Mouse (Mus musculus): ENCODE results near the gene Cep19.
"Not testable (repeated sequence)": the region's sequence is repeated elsewhere in the genome, so short reads cannot be mapped to it uniquely, and the experiment has no call there.

The Cep19 gene

GRCm38 (mm10) chr16:32099638-32100150 lies at the start of gene Cep19, which contains the start of gene Pigx:
TSS of gene Cep19 (plus strand) at chr16:32099800.
TSS of gene Pigx (minus strand) at chr16:32099740.
- peak; percentile 92 to 94 for DNase-seq

DNA sequence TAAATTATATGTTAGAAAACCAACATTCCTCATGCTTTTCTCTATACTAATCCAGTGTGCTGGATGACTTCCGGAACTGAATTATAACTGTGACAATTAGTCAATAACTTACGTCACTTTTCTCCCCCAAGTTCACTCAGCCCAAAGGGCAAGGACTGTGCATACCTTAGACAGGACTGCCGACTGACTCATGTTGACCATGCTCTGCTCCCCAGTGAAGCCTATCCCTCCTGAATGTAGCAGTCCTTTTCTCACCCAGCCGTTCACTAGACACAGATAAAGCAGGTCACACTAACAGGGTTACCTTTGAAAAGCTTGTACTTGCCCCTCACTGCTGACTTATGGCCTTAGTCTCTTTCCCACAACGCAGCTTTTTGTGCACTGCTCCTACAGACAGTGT lies 40.8 kb upstream of the Cep19 start:
- DNase-seq: no peak

- no peak for DNase-seq
These were observed 39.6 kb upstream of the Cep19 start for GRCm38 (mm10) chr16:32059840-32060523.

GRCm38 (mm10) chr16:32062226-32062625 lies 37.4 kb upstream of the Cep19 start:
- DNase-seq: no peak

- no peak for DNase-seq
These were observed 35.7 kb upstream of the Cep19 start for GRCm38 (mm10) chr16:32063900-32064299.

GRCm38 (mm10) chr16:32066899-32067298 lies 32.7 kb upstream of the Cep19 start:
- no peak for DNase-seq

GRCm38 (mm10) chr16:32068389-32069300 lies 31.0 kb upstream of the Cep19 start:
- no peak for DNase-seq

GRCm38 (mm10) chr16:32070070-32070469 lies 29.5 kb upstream of the Cep19 start:
- DNase-seq: not testable (repeated sequence)

DNA sequence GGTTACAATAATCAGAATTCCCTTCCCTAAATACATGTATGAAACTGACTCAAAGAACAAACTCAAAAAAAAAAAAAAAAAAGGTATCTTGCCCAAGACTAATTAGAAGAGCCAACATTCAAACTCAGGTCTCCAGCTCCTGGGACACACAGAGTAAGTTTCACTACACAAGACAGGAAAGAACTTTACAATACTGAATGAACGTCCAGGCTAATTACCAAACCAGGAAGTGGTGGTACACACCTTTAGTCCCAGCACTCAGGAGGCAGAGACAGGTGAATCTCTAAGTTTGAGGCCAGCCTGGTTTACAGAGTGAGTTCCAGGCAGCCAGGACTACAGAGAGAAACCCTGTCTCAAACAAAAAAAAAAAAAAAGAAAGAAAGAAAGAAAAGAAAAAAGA lies 23.8 kb upstream of the Cep19 start:
- DNase-seq: no peak

GRCm38 (mm10) chr16:32076406-32076805 lies 23.2 kb upstream of the Cep19 start:
- no peak for DNase-seq

DNA sequence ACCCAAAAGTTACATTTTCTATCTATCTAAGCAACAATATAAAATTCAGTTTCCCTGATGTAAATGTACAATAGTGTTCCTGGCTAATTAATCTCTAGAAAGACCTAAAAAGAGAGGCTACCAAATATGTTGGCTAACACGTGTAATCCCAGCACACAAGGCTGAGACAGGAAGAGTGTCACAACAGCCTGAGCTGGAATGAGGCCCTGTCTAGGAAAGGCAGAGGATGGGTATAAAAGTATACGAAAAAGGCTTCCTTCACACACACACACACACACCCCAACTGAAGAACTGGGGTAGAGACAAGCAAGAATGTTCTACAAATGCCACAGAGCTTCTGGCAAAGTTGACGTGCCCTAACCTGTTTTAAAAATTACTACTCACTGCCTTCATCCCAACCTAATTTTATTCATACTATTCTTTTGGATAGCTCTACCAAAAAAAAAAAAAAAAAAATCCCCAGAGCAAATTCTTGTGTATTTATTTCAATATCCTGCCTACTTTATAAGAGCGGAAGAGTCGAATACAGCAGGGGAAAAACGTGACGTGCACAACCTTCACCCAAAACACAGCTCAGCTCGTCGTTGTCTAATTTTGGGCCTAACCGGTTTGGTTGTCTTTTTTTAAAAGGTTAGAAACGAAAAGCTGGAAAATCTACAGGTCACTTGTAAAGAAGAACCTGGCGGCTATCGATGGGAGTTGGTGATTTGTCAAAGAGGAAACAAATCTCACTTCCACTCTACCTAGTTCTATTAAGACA lies 21.8 kb upstream of the Cep19 start:
- DNase-seq: no peak

GRCm38 (mm10) chr16:32078408-32078990 lies 21.1 kb upstream of the Cep19 start:
- DNase-seq: peak; percentile 26 to 44

GRCm38 (mm10) chr16:32078991-32079511 lies 20.5 kb upstream of the Cep19 start, which contains the start of gene Pak2:
TSS of gene Pak2 (minus strand) at chr16:32079342.
- peak; percentile 80 to 83 for DNase-seq

GRCm38 (mm10) chr16:32087629-32088443 lies 11.8 kb upstream of the Cep19 start:
- peak; percentile 68 to 78 for DNase-seq

- no peak for DNase-seq
These were observed 8.1 kb upstream of the Cep19 start for GRCm38 (mm10) chr16:32091466-32091865.

GRCm38 (mm10) chr16:32097757-32098156 lies 1.8 kb upstream of the Cep19 start:
- DNase-seq: not testable (repeated sequence)

DNA sequence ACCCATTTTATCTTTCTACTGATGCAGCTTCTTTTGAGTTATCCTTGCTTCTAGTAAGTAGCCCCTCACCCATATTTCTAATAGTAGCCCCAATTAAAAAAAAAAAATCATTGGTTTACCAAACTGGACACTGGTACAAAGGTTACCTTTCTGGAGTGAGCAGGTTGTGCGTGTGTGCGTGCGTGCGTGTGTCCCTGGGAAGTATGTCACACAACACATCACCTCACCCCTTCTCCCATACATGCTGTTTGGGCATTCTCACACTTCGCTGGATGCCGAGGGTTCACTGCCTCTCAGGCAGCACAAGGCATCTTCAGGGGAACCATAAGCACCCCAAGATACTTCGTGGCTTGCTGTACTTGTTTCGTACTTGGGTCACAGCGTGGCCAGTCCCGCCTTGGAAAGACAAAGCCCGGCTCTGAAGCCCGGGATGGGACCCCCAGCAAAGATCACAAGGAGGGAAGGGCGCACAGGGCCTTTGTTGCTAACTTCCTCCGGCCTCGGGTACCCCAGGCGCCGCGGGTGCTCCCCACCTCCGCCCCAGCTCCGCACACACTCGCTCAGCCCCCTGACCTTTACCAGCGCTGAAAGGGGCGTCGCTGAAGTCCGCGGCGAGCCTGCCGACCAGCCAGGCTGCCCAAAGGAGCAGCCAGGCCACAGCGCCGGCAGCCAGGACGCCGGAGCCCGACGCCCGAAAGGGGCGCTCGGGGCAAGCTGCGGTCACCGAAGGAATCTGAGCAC lies 533 bp upstream of the Cep19 start:
- no peak for DNase-seq

DNA sequence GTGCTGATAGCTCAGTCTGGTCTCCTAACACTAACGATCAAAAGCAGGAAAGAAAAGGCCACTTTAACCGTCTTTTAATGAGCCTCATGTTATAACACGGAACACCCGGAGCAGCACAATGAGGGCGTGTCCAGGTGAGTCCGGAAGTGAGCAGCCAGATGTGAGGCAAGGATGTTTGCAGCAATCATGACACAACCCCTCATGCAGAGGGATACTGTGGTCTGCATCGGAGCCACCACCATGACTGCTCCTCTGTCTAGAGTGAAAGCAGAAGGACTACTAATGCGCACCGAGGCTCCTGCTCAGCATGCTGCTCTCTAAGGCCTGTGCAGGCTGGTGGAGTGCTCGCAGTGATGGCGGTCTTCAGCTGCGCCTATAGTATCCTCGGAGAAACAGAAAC lies 2.7 kb downstream of the Cep19 start:
- no peak for DNase-seq

DNA sequence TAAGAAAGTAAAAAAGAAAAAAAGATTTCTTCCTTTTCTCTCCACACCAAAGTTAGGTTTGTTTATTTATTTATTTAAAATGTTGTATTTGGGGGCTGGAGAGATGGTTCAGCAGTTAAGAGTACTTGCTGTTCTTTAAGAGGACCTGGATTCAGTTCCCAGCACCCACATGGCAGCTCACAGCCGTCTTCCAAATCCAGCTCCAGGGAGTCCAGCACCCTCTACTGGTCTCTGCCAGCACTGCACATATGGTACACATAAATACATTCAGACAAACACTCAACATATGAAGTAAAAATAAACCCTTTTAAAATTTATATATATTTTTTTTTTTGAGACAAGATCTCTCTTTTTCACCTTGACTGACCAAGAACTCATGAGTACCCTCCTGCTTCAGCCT lies 6.1 kb downstream of the Cep19 start:
- DNase-seq: no peak

GRCm38 (mm10) chr16:32107342-32108045 lies 7.9 kb downstream of the Cep19 start:
- DNase-seq: no peak
